Mouse (Mus musculus) CH12.LX (cell line): Measurements from ENCODE around the gene Elovl6. TPM values are rescaled to one million over a fixed set of nuclear protein-coding genes. Genes with fewer than 3 reads are reported as not detected.

Experiments used
- DNase-seq: peaks from one replicate; pipeline ENCODE4 v3.0.0-alpha.2; 2013; ENCODE audit errors: extremely low read depth
- H3K27ac ChIP-seq: 2 replicates; pipeline ENCODE4 v1.5.1; 2012; ENCODE audit warnings: low read depth, mild to moderate bottlenecking, control low read depth, moderate library complexity; ENCODE audit not compliant: insufficient read depth
- H3K27me3 ChIP-seq: replicated peaks from 2 replicates; pipeline ENCODE3; 2012; ENCODE audit warnings: inconsistent platforms
- H3K36me3 ChIP-seq, 2 experiments: replicated peaks in 1 of 2; 2 replicates each; pipeline versions ENCODE3 to v1.6.1; 2012; ENCODE audit warnings: inconsistent platforms in 1 of 2, low read length in 1 of 2, mild to moderate bottlenecking in 1 of 2, mixed read lengths in 1 of 2, moderate library complexity in 1 of 2; ENCODE audit not compliant: control insufficient read depth in 1 of 2, insufficient read depth in 1 of 2
- H3K4me1 ChIP-seq, 2 experiments: 2 replicates each; pipeline ENCODE4 v1.6.1; 2012; ENCODE audit warnings: inconsistent platforms in 1 of 2, moderate library complexity in 1 of 2; ENCODE audit not compliant: insufficient read depth in 2 of 2, control insufficient read depth in 1 of 2
- H3K4me2 ChIP-seq: 2 replicates; pipeline ENCODE4 v1.6.1; 2012; ENCODE audit warnings: low read depth, mild to moderate bottlenecking, control low read depth; ENCODE audit not compliant: poor library complexity, insufficient read depth, severe bottlenecking
- H3K4me3 ChIP-seq, 3 experiments: fragments of 150-350 bp in 1 of 3; sonication (generic) in 1 of 3; replicated peaks in 1 of 3; 2 replicates each; pipeline versions ENCODE3 to v1.5.1; 2011 to 2012; ENCODE audit warnings: low read depth in 2 of 3, low read length in 2 of 3, mild to moderate bottlenecking in 2 of 3, moderate library complexity in 2 of 3, control low read depth in 1 of 3, improper control_type of control experiment in 1 of 3, inconsistent platforms in 1 of 3, mixed read lengths in 1 of 3; ENCODE audit not compliant: poor library complexity in 1 of 3
- H3K79me2 ChIP-seq: replicated peaks from 2 replicates; pipeline ENCODE4 v1.6.1; 2012; ENCODE audit warnings: mild to moderate bottlenecking, moderate library complexity; ENCODE audit not compliant: control insufficient read depth, poor library complexity, insufficient read depth, severe bottlenecking; ENCODE audit errors: extremely low read depth
- H3K9ac ChIP-seq: 2 replicates; pipeline ENCODE4 v1.6.1; 2012; ENCODE audit warnings: low read depth, mild to moderate bottlenecking, control low read depth, moderate library complexity; ENCODE audit not compliant: insufficient read depth
- H3K9me3 ChIP-seq: replicated peaks from 2 replicates; pipeline ENCODE3; 2012; ENCODE audit warnings: low read length, inconsistent platforms, mixed read lengths
- CTCF ChIP-seq, 2 experiments: IDR thresholded peaks in 1 of 2; conservative IDR thresholded peaks in 1 of 2; 2 replicates each; pipeline ENCODE4 v1.5.1; 2011 to 2012; ENCODE audit warnings: low read depth in 2 of 2, low read length in 2 of 2, improper control_type of control experiment in 1 of 2, inconsistent platforms in 1 of 2, mild to moderate bottlenecking in 1 of 2, moderate library complexity in 1 of 2
- E2F4 ChIP-seq: IDR thresholded peaks from 2 replicates; pipeline ENCODE4 v1.6.1; 2011; ENCODE audit warnings: low read depth, low read length, improper control_type of control experiment; ENCODE audit not compliant: insufficient replicate concordance
- EP300 ChIP-seq: IDR thresholded peaks from 2 replicates; pipeline ENCODE4 v1.6.1; 2011; ENCODE audit warnings: low read length, improper control_type of control experiment
- ETS1 ChIP-seq: conservative IDR thresholded peaks from 2 replicates; pipeline ENCODE4 v1.6.1; 2012; ENCODE audit warnings: low read depth, mild to moderate bottlenecking, inconsistent platforms, low read length, improper control_type of control experiment, moderate library complexity
- GABPA ChIP-seq: IDR thresholded peaks from 2 replicates; pipeline ENCODE4 v1.6.1; 2012; ENCODE audit warnings: low read depth, low read length, improper control_type of control experiment, inconsistent platforms; ENCODE audit not compliant: insufficient replicate concordance
- IRF4 ChIP-seq: IDR thresholded peaks from 2 replicates; pipeline ENCODE4 v1.6.1; 2014; ENCODE audit warnings: low read depth, mild to moderate bottlenecking, inconsistent platforms, low read length, improper control_type of control experiment
- JUN ChIP-seq: IDR thresholded peaks from 2 replicates; pipeline ENCODE4 v1.6.1; 2011; ENCODE audit warnings: low read depth, mild to moderate bottlenecking, low read length, improper control_type of control experiment, moderate library complexity; ENCODE audit not compliant: insufficient read depth
- JUND ChIP-seq: conservative IDR thresholded peaks from 2 replicates; pipeline ENCODE4 v1.6.1; 2011; ENCODE audit warnings: low read depth, low read length, improper control_type of control experiment
- MAX ChIP-seq: IDR thresholded peaks from 2 replicates; pipeline ENCODE4 v1.6.1; 2011; ENCODE audit warnings: low read length, improper control_type of control experiment
- MEF2A ChIP-seq: IDR thresholded peaks from 2 replicates; pipeline ENCODE4 v1.6.1; 2014; ENCODE audit warnings: low read depth, mild to moderate bottlenecking, inconsistent platforms, low read length, improper control_type of control experiment, borderline replicate concordance
- MXI1 ChIP-seq: IDR thresholded peaks from 2 replicates; pipeline ENCODE4 v1.6.1; 2011; ENCODE audit warnings: mild to moderate bottlenecking, low read depth, low read length, improper control_type of control experiment
- MYC ChIP-seq: IDR thresholded peaks from 2 replicates; pipeline ENCODE4 v1.6.1; 2011; ENCODE audit warnings: low read depth, mild to moderate bottlenecking, improper control_type of control experiment, low read length
- NELFE ChIP-seq: IDR thresholded peaks from 2 replicates; pipeline ENCODE4 v1.6.1; 2011; ENCODE audit warnings: low read depth, low read length, improper control_type of control experiment
- NRF1 ChIP-seq: IDR thresholded peaks from 2 replicates; pipeline ENCODE4 v1.6.1; 2014; ENCODE audit warnings: low read depth, mild to moderate bottlenecking, inconsistent platforms, low read length, improper control_type of control experiment, moderate library complexity
- POLR2A ChIP-seq: IDR thresholded peaks from 2 replicates; pipeline ENCODE4 v1.6.1; 2011; ENCODE audit warnings: low read depth, mild to moderate bottlenecking, improper control_type of control experiment, low read length
- POLR2AphosphoS2 ChIP-seq: IDR thresholded peaks from 2 replicates; pipeline ENCODE4 v1.6.1; 2011; ENCODE audit warnings: low read depth, low read length, improper control_type of control experiment
- RAD21 ChIP-seq: IDR thresholded peaks from 2 replicates; pipeline ENCODE4 v1.6.1; 2011; ENCODE audit warnings: low read depth, mild to moderate bottlenecking, low read length, improper control_type of control experiment, moderate library complexity
- SIN3A ChIP-seq: IDR thresholded peaks from 2 replicates; pipeline ENCODE4 v1.6.1; 2012; ENCODE audit warnings: low read length, improper control_type of control experiment, inconsistent platforms
- SMC3 ChIP-seq: IDR thresholded peaks from 2 replicates; pipeline ENCODE4 v1.6.1; 2011; ENCODE audit warnings: low read depth, low read length, improper control_type of control experiment
- TBP ChIP-seq: conservative IDR thresholded peaks from 2 replicates; pipeline ENCODE4 v1.6.1; 2011; ENCODE audit warnings: low read depth, low read length, improper control_type of control experiment
- TCF12 ChIP-seq: IDR thresholded peaks from 2 replicates; pipeline ENCODE4 v1.6.1; 2014; ENCODE audit warnings: low read depth, mild to moderate bottlenecking, inconsistent platforms, low read length, improper control_type of control experiment
- USF1 ChIP-seq: IDR thresholded peaks from 2 replicates; pipeline ENCODE4 v1.6.1; 2014; ENCODE audit warnings: low read depth, mild to moderate bottlenecking, inconsistent platforms, low read length, improper control_type of control experiment
- USF2 ChIP-seq: conservative IDR thresholded peaks from 2 replicates; pipeline ENCODE4 v1.6.1; 2011; ENCODE audit warnings: low read depth, low read length, improper control_type of control experiment
- ZC3H11A ChIP-seq: IDR thresholded peaks from 2 replicates; pipeline ENCODE4 v1.6.1; 2012; ENCODE audit warnings: low read depth, mild to moderate bottlenecking, inconsistent platforms, low read length, improper control_type of control experiment
- ZKSCAN1 ChIP-seq: IDR thresholded peaks from 2 replicates; pipeline ENCODE4 v1.6.1; 2012; ENCODE audit warnings: low read depth, inconsistent platforms, low read length, improper control_type of control experiment, borderline replicate concordance
- ZNF384 ChIP-seq: IDR thresholded peaks from 2 replicates; pipeline ENCODE4 v1.6.1; 2012; ENCODE audit warnings: low read depth, low read length, improper control_type of control experiment, inconsistent platforms
- dilution Hi-C: fragments of 300-500 bp; cut with MboI; formaldehyde crosslinking; loops from 2 replicates; pipeline ENCODE4 v1.14.3; 2020; ENCODE audit warnings: low sequenced_read_pairs; ENCODE audit not compliant: extremely low pct_unique_long_range_greater_than_20kb, extremely low pct_ligation_motif_present
- in situ Hi-C: fragments of 300-500 bp; cut with MboI; formaldehyde crosslinking; loops from 3 replicates; pipeline ENCODE4 v1.14.3; 2019; ENCODE audit warnings: low sequenced_read_pairs, low pct_ligation_motif_present, low pct_unique_long_range_greater_than_20kb, mixed read lengths
- polyA plus RNA-seq: library from polyadenylated mRNA; unstranded; fragments of >175 nt; gene quantifications from 2 replicates; pipeline ENCODE4 v1.2.1, GENCODE M21; 2012; ENCODE audit warnings: low read depth; ENCODE audit not compliant: insufficient read length
- total RNA-seq, 2 experiments: library from RNA; depleted of rRNA; stranded (reverse); fragments of 300-350 nt in 1 of 2; fragments of >200 nt in 1 of 2; gene quantifications; 2 replicates each; pipeline ENCODE4 v1.2.3; 2012 to 2014

Elovl6 gene
- total and polyA plus RNA-seq, 3 experiments: 1.7 to 6.8 (median 6.0) TPM

GRCm38 (mm10) chr3:129557566-129557965 is 25.4 kb downstream of the Elovl6 start:
- H3K27ac ChIP-seq: no peak overlapping the region
- no peaks in the 10 kb centered on the region for H3K9me3 ChIP-seq
- H3K4me2 ChIP-seq: no peak overlapping the region
- H3K36me3 ChIP-seq: peaks cover 0 to 2% of the 10 kb centered on the region in 2 experiments
- no peak for DNase-seq
- dilution Hi-C loops (no loop called here), in situ Hi-C loops (no loop called here)
- no peaks in the 10 kb centered on the region for H3K79me2 ChIP-seq
- no peak overlapping the region for H3K9ac ChIP-seq
- H3K4me3 ChIP-seq: no peak overlapping the region
- peaks cover 0 to 3% of the 10 kb centered on the region in 2 experiments; a peak in 1 of 4 replicates for H3K4me1 ChIP-seq
- TF ChIP-seq TBP: no peak
- no peak for TF ChIP-seq NRF1
- TF ChIP-seq ZC3H11A: no peak
- TF ChIP-seq MAX: no peak
- TF ChIP-seq ZKSCAN1: no peak
- no peak for TF ChIP-seq POLR2A
- no peak for TF ChIP-seq RAD21
- no peak for TF ChIP-seq MXI1
- no peak for TF ChIP-seq NELFE
- TF ChIP-seq ZNF384: no peak
- TF ChIP-seq CTCF (conservative IDR thresholded peaks at IDR 0.05 in 1 of 2, IDR thresholded peaks at IDR 0.05 in 1 of 2; ENCODE audit: low read depth in 2 of 2, low read length in 2 of 2): no peak
- TF ChIP-seq USF1: no peak
- TF ChIP-seq, all 38 proteins: peak for 0
- H3K27me3 ChIP-seq: no peaks in the 10 kb centered on the region

GRCm38 (mm10) chr3:129558016-129558955 is 26.1 kb downstream of the Elovl6 start:
- no peak overlapping the region for H3K4me3 ChIP-seq
- H3K27ac ChIP-seq: no peak overlapping the region
- H3K36me3 ChIP-seq: peaks cover 0 to 2% of the 10 kb centered on the region in 2 experiments
- H3K27me3 ChIP-seq: no peaks in the 10 kb centered on the region
- H3K4me1 ChIP-seq: no peaks in the 10 kb centered on the region
- H3K79me2 ChIP-seq: no peaks in the 10 kb centered on the region
- no peak overlapping the region for H3K4me2 ChIP-seq
- no peak for TF ChIP-seq GABPA
- TF ChIP-seq CTCF (conservative IDR thresholded peaks at IDR 0.05 in 1 of 2, IDR thresholded peaks at IDR 0.05 in 1 of 2; ENCODE audit: low read depth in 2 of 2, low read length in 2 of 2): no peak
- TF ChIP-seq JUND: no peak
- TF ChIP-seq MEF2A: no peak
- no peak for TF ChIP-seq NELFE
- no peak for TF ChIP-seq ETS1
- no peak for TF ChIP-seq IRF4
- no peak for TF ChIP-seq POLR2AphosphoS2
- no peak for TF ChIP-seq MXI1
- TF ChIP-seq EP300: no peak
- no peak for TF ChIP-seq USF2
- no peak for TF ChIP-seq E2F4
- no peak for TF ChIP-seq ZNF384
- no peak for TF ChIP-seq TCF12
- TF ChIP-seq SMC3: no peak
- no peak for TF ChIP-seq JUN
- TF ChIP-seq MYC: no peak
- TF ChIP-seq SIN3A: no peak
- dilution Hi-C loops: no loop called here
- no peaks in the 10 kb centered on the region for H3K9me3 ChIP-seq
- no peak overlapping the region for H3K9ac ChIP-seq
- DNase-seq: no peak
- in situ Hi-C loops: no loop called here
